Mouse (Mus musculus) liver, postnatal 0 days (tissue): ENCODE measurements around the gene Senp6. TPM values are rescaled to one million over a fixed set of nuclear protein-coding genes. Genes with fewer than 3 reads are reported as not detected.

ENCODE experiments used
- ATAC-seq: fragments of 200-750 bp; cut with Nextera tagmentation; 2 replicates; pipeline ENCODE4 v1.8.0; 2017; ENCODE audit warnings: mild to moderate bottlenecking, moderate library complexity
- DNase-seq: peaks from one replicate; pipeline ENCODE4 v3.0.0-alpha.2; 2016
- H3K27ac ChIP-seq: fragments of 300-500 bp; sonication (generic); 2 replicates; pipeline ENCODE4 v1.5.1; 2014; ENCODE audit warnings: antibody characterized with exemption, moderate library complexity, mild to moderate bottlenecking, low read depth
- H3K27me3 ChIP-seq: fragments of 300-500 bp; sonication (generic); 2 replicates; pipeline ENCODE4 v1.6.1; 2014; ENCODE audit warnings: low read length, control low read depth, mixed read lengths; ENCODE audit not compliant: insufficient read depth
- H3K36me3 ChIP-seq: fragments of 300-500 bp; sonication (generic); replicated peaks from 2 replicates; pipeline ENCODE4 v1.6.1; 2014; ENCODE audit warnings: mild to moderate bottlenecking, control low read depth, low read length, moderate library complexity, mixed read lengths; ENCODE audit not compliant: insufficient read depth
- H3K4me1 ChIP-seq: fragments of 300-500 bp; sonication (generic); 2 replicates; pipeline ENCODE4 v1.6.1; 2014; ENCODE audit warnings: antibody characterized with exemption, mild to moderate bottlenecking, control low read depth; ENCODE audit not compliant: insufficient read depth
- H3K4me2 ChIP-seq: fragments of 300-500 bp; sonication (generic); 2 replicates; pipeline ENCODE4 v1.6.1; 2014; ENCODE audit warnings: low read depth, mild to moderate bottlenecking, low read length, moderate library complexity, mixed read lengths
- H3K4me3 ChIP-seq: fragments of 300-500 bp; sonication (generic); 2 replicates; pipeline ENCODE4 v1.5.1; 2014; ENCODE audit warnings: low read depth, low read length
- H3K9ac ChIP-seq: fragments of 300-500 bp; sonication (generic); replicated peaks from 2 replicates; pipeline ENCODE4 v1.6.1; 2014; ENCODE audit warnings: mild to moderate bottlenecking, moderate library complexity
- H3K9me3 ChIP-seq: fragments of 300-500 bp; sonication (generic); 2 replicates; pipeline ENCODE4 v1.6.1; 2016; ENCODE audit warnings: mild to moderate bottlenecking, control low read depth, low read length, mixed read lengths
- CTCF ChIP-seq: sonication (generic); IDR thresholded peaks from 2 replicates; pipeline ENCODE4 v1.5.1; 2016; ENCODE audit warnings: antibody characterized with exemption, low read depth
- EP300 ChIP-seq: IDR thresholded peaks from 2 replicates; pipeline ENCODE4 v1.6.1; 2016; ENCODE audit warnings: antibody characterized with exemption, low read depth, mild to moderate bottlenecking
- WGBS: fragments of 180-500 bp; shearing (Covaris S2); extraction: QIAGEN DNeasy Blood & Tissue Kit; methylation state at CpG from one replicate; pipeline ENCODE4 v1.1.7; 2014; ENCODE audit not compliant: insufficient replicate concordance; 5-methylcytosine and 5-hydroxymethylcytosine counted together
- polyA plus RNA-seq: library from polyadenylated mRNA; unstranded; fragments of >200 nt; fragmentation: Nextera tagmentation; extraction: Ambion mirVana; gene quantifications from 2 replicates; pipeline ENCODE4 v1.2.1, GENCODE M21; 2015

Senp6 gene
- polyA plus RNA-seq, 1 experiment from 2014 or later, result 15.7 TPM

- Histone ChIP-seq H3K36me3 (no peaks in the 10 kb centered on the region), H3K9ac (no peak overlapping the region), H3K27ac (no peak overlapping the region), H3K27me3 (no peaks in the 10 kb centered on the region), H3K9me3 (no peaks in the 10 kb centered on the region), H3K4me1 (no peaks in the 10 kb centered on the region), H3K4me3 (no peak overlapping the region), H3K4me2 (no peak overlapping the region)
- WGBS, result 67% methylated on average over 9 of the region's 9 CpGs
- DNase-seq (no peak), ATAC-seq (no peak)
- no peak for TF ChIP-seq EP300
- TF ChIP-seq CTCF, result no peak
Measured at GRCm38 (mm10) chr9:80173629-80174028, 106.9 kb downstream of the Senp6 start.

DNA sequence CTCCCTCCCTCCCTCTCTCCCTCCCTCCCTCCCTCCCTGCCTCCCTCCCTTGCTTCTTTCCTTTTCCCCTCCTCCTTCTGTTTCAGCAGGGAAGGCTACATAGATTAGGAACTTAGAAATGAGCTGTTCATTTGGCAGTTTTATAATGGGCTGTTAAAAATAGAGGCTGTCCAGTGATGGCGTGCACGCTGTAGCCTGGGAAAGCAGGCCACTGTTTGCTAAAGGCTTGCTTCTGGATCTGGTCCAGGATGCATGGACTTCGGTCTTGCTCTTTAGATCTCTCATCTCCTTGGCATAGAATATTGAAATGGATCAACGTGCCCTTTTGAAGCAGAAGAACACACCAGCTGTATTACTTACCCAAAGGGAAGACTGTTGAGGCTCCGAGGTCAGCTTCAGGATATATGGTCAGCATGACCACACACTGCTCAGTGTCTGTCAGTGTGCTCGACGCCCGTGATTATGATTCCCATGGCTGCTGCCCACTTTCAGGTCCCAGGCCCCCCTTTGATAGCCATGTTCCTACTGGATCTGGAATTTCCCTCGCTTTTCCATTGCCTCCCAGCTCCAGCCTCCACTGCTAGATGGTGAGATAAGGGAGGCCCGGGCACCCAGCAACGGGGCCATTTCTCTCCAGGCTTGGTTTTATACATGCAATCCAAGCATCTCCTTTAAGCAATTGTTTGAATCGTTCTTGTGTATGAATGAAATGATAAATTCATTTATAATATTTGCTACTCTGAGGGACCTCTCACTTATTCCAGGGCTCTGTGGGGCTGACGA, 110.2 kb downstream of the Senp6 start:
- Histone ChIP-seq H3K9ac (no peak overlapping the region), H3K9me3 (no peaks in the 10 kb centered on the region), H3K4me2 (no peak overlapping the region), H3K4me3 (no peak overlapping the region), H3K36me3 (no peaks in the 10 kb centered on the region), H3K27me3 (no peaks in the 10 kb centered on the region), H3K27ac (no peak overlapping the region), H3K4me1 (no peaks in the 10 kb centered on the region)
- peak; percentile 36 for DNase-seq
- ATAC-seq, result peak; percentile 41; the same call in 1 of the 2 replicates
- WGBS, result 70% methylated on average over 13 of the region's 13 CpGs
- no peak for TF ChIP-seq CTCF
- TF ChIP-seq EP300, result no peak

GRCm38 (mm10) chr9:80178670-80179069, 112.0 kb downstream of the Senp6 start:
- ATAC-seq (no peak), DNase-seq (no peak)
- TF ChIP-seq CTCF, result no peak
- no peak for TF ChIP-seq EP300
- Histone ChIP-seq H3K27ac (no peak overlapping the region), H3K9ac (no peak overlapping the region), H3K9me3 (no peaks in the 10 kb centered on the region), H3K36me3 (no peaks in the 10 kb centered on the region), H3K4me2 (no peak overlapping the region), H3K27me3 (no peaks in the 10 kb centered on the region), H3K4me1 (no peaks in the 10 kb centered on the region), H3K4me3 (no peak overlapping the region)
- 76% methylated on average over 2 of the region's 2 CpGs for WGBS

GRCm38 (mm10) chr9:80179688-80180087, 113.0 kb downstream of the Senp6 start:
- ATAC-seq (no peak), DNase-seq (no peak)
- H3K9me3 ChIP-seq, result no peaks in the 10 kb centered on the region
- WGBS, result 70% methylated on average over 4 of the region's 4 CpGs
- H3K36me3 ChIP-seq, result no peaks in the 10 kb centered on the region
- H3K4me2 ChIP-seq, result no peak overlapping the region
- H3K9ac ChIP-seq, result no peak overlapping the region
- no peaks in the 10 kb centered on the region for H3K27me3 ChIP-seq
- H3K27ac ChIP-seq, result no peak overlapping the region
- H3K4me1 ChIP-seq, result no peaks in the 10 kb centered on the region
- TF ChIP-seq EP300, result no peak
- no peak for TF ChIP-seq CTCF
- H3K4me3 ChIP-seq, result no peak overlapping the region

DNA sequence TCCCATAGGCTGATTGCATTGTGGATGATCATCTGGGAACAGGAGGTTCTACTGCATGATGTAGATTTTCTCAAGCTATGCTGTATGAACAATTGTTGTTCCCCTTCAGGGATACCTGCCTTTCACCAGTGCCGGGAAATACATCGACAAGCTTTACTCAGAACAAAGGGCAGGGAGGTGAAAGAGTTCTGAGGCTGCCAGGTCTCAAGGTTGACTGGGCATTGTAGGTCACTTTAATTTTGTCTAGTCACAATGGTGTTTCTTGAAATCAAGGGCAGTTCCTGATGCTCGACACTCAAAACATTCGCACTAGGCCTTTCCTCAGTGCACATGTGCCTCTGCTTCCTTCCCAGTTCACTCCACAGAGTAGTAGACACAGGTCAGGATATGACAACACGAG, 114.1 kb downstream of the Senp6 start:
- no peaks in the 10 kb centered on the region for H3K36me3 ChIP-seq
- no peak overlapping the region for H3K27ac ChIP-seq
- H3K9me3 ChIP-seq, result no peaks in the 10 kb centered on the region
- ATAC-seq (no peak), DNase-seq (no peak)
- H3K9ac ChIP-seq, result no peak overlapping the region
- no peaks in the 10 kb centered on the region for H3K4me1 ChIP-seq
- H3K4me3 ChIP-seq, result no peak overlapping the region
- 65% methylated on average over 5 of the region's 5 CpGs for WGBS
- TF ChIP-seq CTCF, result no peak
- no peak for TF ChIP-seq EP300
- no peak overlapping the region for H3K4me2 ChIP-seq
- no peaks in the 10 kb centered on the region for H3K27me3 ChIP-seq

DNA sequence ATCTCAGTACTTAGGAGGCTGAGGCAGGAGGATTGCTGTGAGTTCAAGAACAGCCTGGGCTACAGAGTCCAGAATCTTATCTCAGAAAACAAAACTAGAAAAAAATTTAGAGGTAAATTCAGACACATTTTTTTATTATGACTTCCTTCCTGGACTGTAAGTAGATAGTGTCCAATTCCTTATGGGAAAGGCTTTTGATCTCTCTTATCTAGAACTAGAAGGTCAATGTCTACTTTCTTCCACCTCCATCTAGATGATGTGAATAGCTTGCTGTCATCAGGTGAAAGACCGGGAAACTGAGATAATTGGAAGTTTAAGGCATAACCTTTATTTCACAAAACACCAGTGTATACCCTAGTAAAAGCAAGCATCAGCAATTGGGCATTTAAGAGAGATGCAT, 115.0 kb downstream of the Senp6 start:
- TF ChIP-seq EP300, result no peak
- TF ChIP-seq CTCF, result no peak
- ATAC-seq (no peak), DNase-seq (no peak)
- Histone ChIP-seq H3K27me3 (no peaks in the 10 kb centered on the region), H3K4me2 (no peak overlapping the region), H3K27ac (no peak overlapping the region), H3K9ac (no peak overlapping the region), H3K9me3 (no peaks in the 10 kb centered on the region), H3K4me1 (no peaks in the 10 kb centered on the region), H3K4me3 (no peak overlapping the region), H3K36me3 (no peaks in the 10 kb centered on the region)
- WGBS, result 69% methylated on average over 1 of the region's 1 CpGs
